Mouse (Mus musculus) neural tube, embryonic 11.5 days (tissue): Measurements from ENCODE around the gene Rbfox1. TPM values are rescaled to one million over a fixed set of nuclear protein-coding genes. Genes with fewer than 3 reads are reported as not detected.

Source experiments
- ATAC-seq: fragments of 200-750 bp; cut with Nextera tagmentation; 2 replicates; pipeline ENCODE4 v1.8.0; 2017; ENCODE audit warnings: moderate number of reproducible peaks, mild to moderate bottlenecking, moderate TSS enrichment, moderate library complexity; ENCODE audit not compliant: insufficient read depth, low FRiP score, low TSS enrichment
- DNase-seq: peaks from one replicate; pipeline ENCODE4 v3.0.0-alpha.2; 2015; ENCODE audit warnings: low spot score
- H3K27ac ChIP-seq: fragments of 300-500 bp; sonication (generic); 2 replicates; pipeline ENCODE4 v1.5.1; 2014; ENCODE audit warnings: low read depth, mild to moderate bottlenecking, low read length
- H3K27me3 ChIP-seq: fragments of 300-500 bp; sonication (generic); 2 replicates; pipeline ENCODE4 v1.6.1; 2014; ENCODE audit warnings: mild to moderate bottlenecking, low read length, mixed read lengths; ENCODE audit not compliant: control insufficient read depth, insufficient read depth
- H3K36me3 ChIP-seq: fragments of 300-500 bp; sonication (generic); 2 replicates; pipeline ENCODE4 v1.6.1; 2014; ENCODE audit warnings: mild to moderate bottlenecking, low read length, moderate library complexity, mixed read lengths; ENCODE audit not compliant: control insufficient read depth, insufficient read depth
- H3K4me1 ChIP-seq: fragments of 300-500 bp; sonication (generic); 2 replicates; pipeline ENCODE4 v1.6.1; 2014; ENCODE audit warnings: low read length, mixed read lengths; ENCODE audit not compliant: control insufficient read depth, insufficient read depth
- H3K4me2 ChIP-seq: fragments of 300-500 bp; sonication (generic); 2 replicates; pipeline ENCODE4 v1.6.1; 2014; ENCODE audit warnings: low read depth, mild to moderate bottlenecking, moderate library complexity
- H3K4me3 ChIP-seq: fragments of 300-500 bp; sonication (generic); 2 replicates; pipeline ENCODE4 v1.5.1; 2014; ENCODE audit warnings: low read depth, low read length
- H3K9ac ChIP-seq: fragments of 300-500 bp; sonication (generic); 2 replicates; pipeline ENCODE4 v1.6.1; 2014; ENCODE audit warnings: mild to moderate bottlenecking, low read length
- H3K9me3 ChIP-seq: fragments of 300-500 bp; sonication (generic); 2 replicates; pipeline ENCODE4 v1.6.1; 2016; ENCODE audit warnings: low read length; ENCODE audit not compliant: control insufficient read depth
- WGBS: fragments of 180-500 bp; shearing (Covaris S2); extraction: QIAGEN DNeasy Blood & Tissue Kit; methylation state at CpG from one replicate; pipeline ENCODE4 v1.1.7; 2014; 5-methylcytosine and 5-hydroxymethylcytosine counted together
- polyA plus RNA-seq: library from polyadenylated mRNA; unstranded; fragments of >200 nt; fragmentation: Nextera tagmentation; extraction: Ambion mirVana; gene quantifications from 2 replicates; pipeline ENCODE4 v1.2.1, GENCODE M21; 2014

Rbfox1 gene
- polyA plus RNA-seq, 1 experiment from 2014 or later = 32.9 TPM

- 73% methylated on average over 8 of the region's 8 CpGs for WGBS
- Histone ChIP-seq H3K27me3 (no peaks in the 10 kb centered on the region), H3K9me3 (0 out of 2 replicates have a peak, but pooled peaks cover 2% of the 10 kb centered on the region), H3K4me2 (no peak overlapping the region), H3K9ac (no peak overlapping the region), H3K27ac (no peak overlapping the region), H3K36me3 (no peaks in the 10 kb centered on the region), H3K4me3 (no peak overlapping the region), H3K4me1 (no peaks in the 10 kb centered on the region)
- DNase-seq (no peak), ATAC-seq (no peak)
Measured at GRCm38 (mm10) chr16:7164153-7164737, 1279.1 kb downstream of the Rbfox1 start.

GRCm38 (mm10) chr16:7175960-7176359, 1290.8 kb downstream of the Rbfox1 start:
- H3K9ac ChIP-seq = no peak overlapping the region
- H3K36me3 ChIP-seq = no peaks in the 10 kb centered on the region
- no peaks in the 10 kb centered on the region for H3K4me1 ChIP-seq
- H3K27ac ChIP-seq = no peak overlapping the region
- H3K27me3 ChIP-seq = no peaks in the 10 kb centered on the region
- no peaks in the 10 kb centered on the region for H3K9me3 ChIP-seq
- ATAC-seq = no peak
- no peak overlapping the region for H3K4me3 ChIP-seq
- DNase-seq = no peak
- no peak overlapping the region for H3K4me2 ChIP-seq
- WGBS = 97% methylated on average over 2 of the region's 2 CpGs

GRCm38 (mm10) chr16:7187788-7188187, 1302.6 kb downstream of the Rbfox1 start:
- no peak overlapping the region for H3K4me2 ChIP-seq
- no peak overlapping the region for H3K27ac ChIP-seq
- no peaks in the 10 kb centered on the region for H3K27me3 ChIP-seq
- ATAC-seq (no peak), DNase-seq (peak; percentile 25)
- no peaks in the 10 kb centered on the region for H3K36me3 ChIP-seq
- 34% methylated on average over 2 of the region's 2 CpGs for WGBS
- no peaks in the 10 kb centered on the region for H3K9me3 ChIP-seq
- H3K4me3 ChIP-seq = no peak overlapping the region
- no peak overlapping the region for H3K9ac ChIP-seq
- H3K4me1 ChIP-seq = no peaks in the 10 kb centered on the region

GRCm38 (mm10) chr16:7193535-7193934, 1308.4 kb downstream of the Rbfox1 start:
- Histone ChIP-seq H3K4me2 (no peak overlapping the region), H3K9me3 (no peaks in the 10 kb centered on the region), H3K4me1 (no peaks in the 10 kb centered on the region), H3K36me3 (no peaks in the 10 kb centered on the region), H3K27me3 (no peaks in the 10 kb centered on the region), H3K27ac (no peak overlapping the region), H3K4me3 (no peak overlapping the region), H3K9ac (no peak overlapping the region)
- no peak for ATAC-seq
- no peak for DNase-seq
- 70% methylated on average over 5 of the region's 5 CpGs for WGBS

GRCm38 (mm10) chr16:7197953-7198352, 1312.8 kb downstream of the Rbfox1 start:
- H3K9me3 ChIP-seq = no peaks in the 10 kb centered on the region
- ATAC-seq (no peak), DNase-seq (no peak)
- no peak overlapping the region for H3K9ac ChIP-seq
- WGBS = 89% methylated on average over 5 of the region's 5 CpGs
- no peak overlapping the region for H3K4me2 ChIP-seq
- H3K4me3 ChIP-seq = no peak overlapping the region
- no peaks in the 10 kb centered on the region for H3K27me3 ChIP-seq
- no peaks in the 10 kb centered on the region for H3K36me3 ChIP-seq
- H3K27ac ChIP-seq = no peak overlapping the region
- no peaks in the 10 kb centered on the region for H3K4me1 ChIP-seq

- H3K4me1 ChIP-seq = no peaks in the 10 kb centered on the region
- H3K27me3 ChIP-seq = no peaks in the 10 kb centered on the region
- DNase-seq (no peak), ATAC-seq (no peak)
- no peaks in the 10 kb centered on the region for H3K9me3 ChIP-seq
- H3K9ac ChIP-seq = no peak overlapping the region
- no peak overlapping the region for H3K4me2 ChIP-seq
- 90% methylated on average over 3 of the region's 3 CpGs for WGBS
- H3K36me3 ChIP-seq = no peaks in the 10 kb centered on the region
- no peak overlapping the region for H3K27ac ChIP-seq
- no peak overlapping the region for H3K4me3 ChIP-seq
Measured at GRCm38 (mm10) chr16:7200239-7200638, 1315.1 kb downstream of the Rbfox1 start.

- Histone ChIP-seq H3K27me3 (no peaks in the 10 kb centered on the region), H3K9me3 (no peaks in the 10 kb centered on the region), H3K9ac (no peak overlapping the region), H3K4me3 (no peak overlapping the region), H3K4me2 (no peak overlapping the region), H3K27ac (no peak overlapping the region), H3K36me3 (no peaks in the 10 kb centered on the region), H3K4me1 (no peaks in the 10 kb centered on the region)
- WGBS = 72% methylated on average over 4 of the region's 4 CpGs
- ATAC-seq (no peak), DNase-seq (no peak)
Measured at GRCm38 (mm10) chr16:7201816-7202215, 1316.7 kb downstream of the Rbfox1 start.

- WGBS = 72% methylated on average over 2 of the region's 2 CpGs
- no peaks in the 10 kb centered on the region for H3K36me3 ChIP-seq
- DNase-seq = no peak
- no peak overlapping the region for H3K4me2 ChIP-seq
- ATAC-seq = no peak
- no peaks in the 10 kb centered on the region for H3K27me3 ChIP-seq
- no peak overlapping the region for H3K27ac ChIP-seq
- H3K4me1 ChIP-seq = no peaks in the 10 kb centered on the region
- no peaks in the 10 kb centered on the region for H3K9me3 ChIP-seq
- no peak overlapping the region for H3K4me3 ChIP-seq
- H3K9ac ChIP-seq = no peak overlapping the region
Measured at GRCm38 (mm10) chr16:7206116-7206900, 1321.2 kb downstream of the Rbfox1 start.

GRCm38 (mm10) chr16:7207599-7207998, 1322.4 kb downstream of the Rbfox1 start:
- DNase-seq = no peak
- Histone ChIP-seq H3K4me2 (no peak overlapping the region), H3K9me3 (no peaks in the 10 kb centered on the region), H3K36me3 (no peaks in the 10 kb centered on the region), H3K27ac (no peak overlapping the region), H3K27me3 (no peaks in the 10 kb centered on the region), H3K4me1 (no peaks in the 10 kb centered on the region), H3K4me3 (no peak overlapping the region), H3K9ac (no peak overlapping the region)
- WGBS = 62% methylated on average over 2 of the region's 2 CpGs
- ATAC-seq = no peak
